Comparison of ENCODE assay signal across 8 mouse cellular contexts in genomic region chr5:12383960-12384285, GRCm38 (mm10). TPM values are rescaled to one million over a fixed set of nuclear protein-coding genes. Genes with fewer than 3 reads are reported as not detected.
DNase-seq lines count a peak whose midpoint lies in the region; ATAC-seq lines count a peak whose summit lies in the region.

No protein-coding gene starts in this region.

- 0% methylated on average over 10 of the region's 10 CpGs for WGBS in heart, embryonic 11.5 days (ENCODE audit: insufficient replicate concordance)
- WGBS in embryonic facial prominence, embryonic 10.5 days = 2% methylated on average over 10 of the region's 10 CpGs
- 1% methylated on average over 10 of the region's 10 CpGs for WGBS in hindbrain, embryonic 12.5 days
- WGBS in midbrain, embryonic 12.5 days = 0% methylated on average over 10 of the region's 10 CpGs

- H3K9ac ChIP-seq in heart, embryonic 11.5 days (ENCODE audit: low read depth, low read length) = peak overlapping the region; percentile 71
- peak overlapping the region; percentile 58 for H3K9ac ChIP-seq in hindbrain, embryonic 12.5 days
- peak overlapping the region; percentile 60 for H3K9ac ChIP-seq in midbrain, embryonic 12.5 days (replicated peaks)

- peak overlapping the region; percentile 67 for H3K4me3 ChIP-seq in heart, embryonic 11.5 days (ENCODE audit: low read depth, low read length)
- peak overlapping the region; percentile 65 for H3K4me3 ChIP-seq in embryonic facial prominence, embryonic 10.5 days
- H3K4me3 ChIP-seq in hindbrain, embryonic 12.5 days = peak overlapping the region; percentile 53
- peak overlapping the region; percentile 53 for H3K4me3 ChIP-seq in midbrain, embryonic 12.5 days

- no peaks in the 10 kb centered on the region for H3K27me3 ChIP-seq in heart, embryonic 11.5 days (ENCODE audit: control insufficient read depth, insufficient read depth, low read length)
- peaks cover 41% of the 10 kb centered on the region for H3K27me3 ChIP-seq in embryonic facial prominence, embryonic 10.5 days (replicated peaks; ENCODE audit: low read depth, poor library complexity, severe bottlenecking)
- peaks cover 16% of the 10 kb centered on the region for H3K27me3 ChIP-seq in hindbrain, embryonic 12.5 days
- H3K27me3 ChIP-seq in midbrain, embryonic 12.5 days = peaks cover 23% of the 10 kb centered on the region

- peak overlapping the region; percentile 97 for H3K4me2 ChIP-seq in heart, embryonic 11.5 days
- peak overlapping the region; percentile 92 for H3K4me2 ChIP-seq in hindbrain, embryonic 12.5 days (replicated peaks)
- H3K4me2 ChIP-seq in midbrain, embryonic 12.5 days (replicated peaks) = peak overlapping the region; percentile 77

- no peaks in the 10 kb centered on the region for H3K9me3 ChIP-seq in heart, embryonic 11.5 days (replicated peaks; ENCODE audit: control insufficient read depth, low read length)
- no peaks in the 10 kb centered on the region for H3K9me3 ChIP-seq in embryonic facial prominence, embryonic 10.5 days
- H3K9me3 ChIP-seq in hindbrain, embryonic 12.5 days (replicated peaks) = no peaks in the 10 kb centered on the region
- no peaks in the 10 kb centered on the region for H3K9me3 ChIP-seq in midbrain, embryonic 12.5 days

- DNase-seq in heart, postnatal 25 days (ENCODE audit: low spot score) = no peak
- no peak for DNase-seq in embryonic facial prominence, embryonic 10.5 days (ENCODE audit: low spot score)
- no peak for DNase-seq in B cell, adult 2 months
- no peak for DNase-seq in thymus, postnatal 0 days (ENCODE audit: low spot score)
- no peak for DNase-seq in right cerebral cortex, postnatal 10 days (ENCODE audit: low spot score in 2 of 2)

- intact Hi-C loops in heart, postnatal 25 days (cut with DNase I) = loop anchor here (5.0 to 10.0 kb wide), 2 partner anchors 121 to 352 kb away; no protein-coding TSS in a partner anchor

- no peak for ATAC-seq in heart, embryonic 11.5 days (replicated peaks; ENCODE audit: insufficient number of reproducible peaks, low FRiP score, low TSS enrichment)
- ATAC-seq in hindbrain, embryonic 12.5 days (ENCODE audit: low FRiP score) = no peak
- peak; percentile 7 for ATAC-seq in midbrain, embryonic 12.5 days (ENCODE audit: low FRiP score, low read depth)

- no peaks in the 10 kb centered on the region for H3K4me1 ChIP-seq in heart, embryonic 11.5 days (ENCODE audit: control insufficient read depth, insufficient read depth, low read length)
- H3K4me1 ChIP-seq in embryonic facial prominence, embryonic 10.5 days = peaks cover 7% of the 10 kb centered on the region; the same call in 1 of the 2 replicates
- H3K4me1 ChIP-seq in hindbrain, embryonic 12.5 days = 0 out of 2 replicates have a peak, but pooled peaks cover 7% of the 10 kb centered on the region
- H3K4me1 ChIP-seq in midbrain, embryonic 12.5 days = peaks cover 9% of the 10 kb centered on the region; the same call in 1 of the 2 replicates

- no peak overlapping the region for H3K27ac ChIP-seq in heart, embryonic 11.5 days (ENCODE audit: low read depth, low read length)
- H3K27ac ChIP-seq in embryonic facial prominence, embryonic 10.5 days (replicated peaks) = peak overlapping the region; percentile 75
- H3K27ac ChIP-seq in hindbrain, embryonic 12.5 days = no peak overlapping the region
- no peak overlapping the region for H3K27ac ChIP-seq in midbrain, embryonic 12.5 days (replicated peaks)

- no peaks in the 10 kb centered on the region for H3K36me3 ChIP-seq in heart, embryonic 11.5 days (ENCODE audit: control insufficient read depth, insufficient read depth, low read length)
- H3K36me3 ChIP-seq in embryonic facial prominence, embryonic 10.5 days (replicated peaks) = no peaks in the 10 kb centered on the region
- H3K36me3 ChIP-seq in hindbrain, embryonic 12.5 days = no peaks in the 10 kb centered on the region
- H3K36me3 ChIP-seq in midbrain, embryonic 12.5 days = no peaks in the 10 kb centered on the region

RNA-seq across cellular contexts. Expression of gene Sema3d, which starts 0.7 kb away (rescaled TPM):
- polyA plus RNA-seq in heart, embryonic 11.5 days (2014; fragmentation: Nextera tagmentation; extraction: Ambion mirVana) = 11.9 and 14.9 TPM in 2 replicates
- 1 to 10 TPM; 5.7 to 5.8 TPM for total RNA-seq in heart, postnatal 25 days (2021)
- polyA plus RNA-seq in embryonic facial prominence, embryonic 10.5 days (2016; fragmentation: Nextera tagmentation; extraction: Ambion mirVana) = 7.7 and 8.6 TPM in 2 replicates
- polyA plus RNA-seq in hindbrain, embryonic 12.5 days (2016; fragmentation: Nextera tagmentation; extraction: Ambion mirVana) = 5.4 and 6.5 TPM in 2 replicates
- 1.5 and 2.1 TPM in 2 replicates for polyA plus RNA-seq in midbrain, embryonic 12.5 days (2016; fragmentation: Nextera tagmentation; extraction: Ambion mirVana)
- 0.84 and 1.0 TPM in 2 replicates for polyA plus RNA-seq in thymus, postnatal 0 days (2015; fragmentation: Nextera tagmentation; extraction: Ambion mirVana)
